Mouse (Mus musculus): ENCODE results near the gene Ldb1.

DNA sequence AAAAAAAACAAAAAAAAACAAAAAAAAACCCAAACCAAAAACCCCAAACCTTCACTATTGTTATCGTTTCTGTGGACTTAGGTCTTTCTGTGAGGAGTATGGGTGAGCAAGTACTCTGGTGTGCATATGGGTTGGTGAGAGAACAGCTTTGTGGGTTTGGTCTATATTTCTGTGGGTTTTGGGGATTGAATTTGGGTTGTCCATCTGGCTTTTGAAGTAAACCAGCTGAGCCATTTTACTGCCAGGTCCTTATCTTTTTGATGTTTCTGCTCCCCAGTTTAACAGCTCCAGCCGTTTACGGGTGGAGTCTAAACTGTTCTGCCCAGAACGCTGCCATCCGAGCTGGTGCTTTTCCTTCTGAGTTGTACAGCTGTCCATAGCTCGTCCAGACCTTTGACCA, 15.8 kb upstream of the Ldb1 start:
- TF ChIP-seq CTCF (IDR thresholded peaks at IDR 0.05; ENCODE audit: control insufficient read depth, insufficient read depth, low read length) (no peak), POLR2A (IDR thresholded peaks at IDR 0.05; ENCODE audit: borderline replicate concordance, control insufficient read depth, low read depth, low read length) (no peak)
